ENCODE assay signal across 8 mouse cellular contexts in genomic region chr9:47733780-47734451, GRCm38 (mm10).
DNase-seq lines count a peak whose midpoint lies in the region; ATAC-seq lines count a peak whose summit lies in the region.

No protein-coding gene starts in this region.

- intact Hi-C loops in heart, postnatal 10 days (cut with DNase I): no loop called here

- ATAC-seq in forebrain, embryonic 14.5 days: no peak
- ATAC-seq in forebrain, embryonic 11.5 days (replicated peaks; ENCODE audit: low FRiP score): no peak
- no peak for ATAC-seq in liver, embryonic 13.5 days (ENCODE audit: low read depth)
- ATAC-seq in forebrain, embryonic 15.5 days (replicated peaks): no peak
- no peak for ATAC-seq in midbrain, embryonic 15.5 days (replicated peaks)

- no peak overlapping the region for H3K4me2 ChIP-seq in forebrain, embryonic 14.5 days (ENCODE audit: low read length)
- no peak overlapping the region for H3K4me2 ChIP-seq in forebrain, embryonic 11.5 days (ENCODE audit: low read depth, low read length, severe bottlenecking)
- no peak overlapping the region for H3K4me2 ChIP-seq in liver, embryonic 13.5 days
- no peak overlapping the region for H3K4me2 ChIP-seq in forebrain, embryonic 15.5 days (replicated peaks)
- no peak overlapping the region for H3K4me2 ChIP-seq in midbrain, embryonic 15.5 days

- H3K9me3 ChIP-seq in forebrain, embryonic 14.5 days (replicated peaks; ENCODE audit: control insufficient read depth, low read length): no peaks in the 10 kb centered on the region
- no peaks in the 10 kb centered on the region for H3K9me3 ChIP-seq in forebrain, embryonic 11.5 days (ENCODE audit: control insufficient read depth, low read length)
- H3K9me3 ChIP-seq in liver, embryonic 13.5 days (replicated peaks): no peaks in the 10 kb centered on the region
- H3K9me3 ChIP-seq in forebrain, embryonic 15.5 days: no peaks in the 10 kb centered on the region
- H3K9me3 ChIP-seq in midbrain, embryonic 15.5 days: no peaks in the 10 kb centered on the region

- no peaks in the 10 kb centered on the region for H3K27me3 ChIP-seq in forebrain, embryonic 14.5 days (replicated peaks; ENCODE audit: control insufficient read depth, insufficient read depth, low read length)
- no peaks in the 10 kb centered on the region for H3K27me3 ChIP-seq in forebrain, embryonic 11.5 days (ENCODE audit: control insufficient read depth, insufficient read depth, low read length)
- H3K27me3 ChIP-seq in liver, embryonic 13.5 days: no peaks in the 10 kb centered on the region
- no peaks in the 10 kb centered on the region for H3K27me3 ChIP-seq in forebrain, embryonic 15.5 days
- H3K27me3 ChIP-seq in midbrain, embryonic 15.5 days (replicated peaks): no peaks in the 10 kb centered on the region

- H3K9ac ChIP-seq in forebrain, embryonic 14.5 days (ENCODE audit: low read length): no peak overlapping the region
- H3K9ac ChIP-seq in forebrain, embryonic 11.5 days (ENCODE audit: low read length): no peak overlapping the region
- no peak overlapping the region for H3K9ac ChIP-seq in liver, embryonic 13.5 days
- no peak overlapping the region for H3K9ac ChIP-seq in forebrain, embryonic 15.5 days (replicated peaks)
- H3K9ac ChIP-seq in midbrain, embryonic 15.5 days: no peak overlapping the region

- H3K4me3 ChIP-seq in forebrain, embryonic 14.5 days (ENCODE audit: low read depth, low read length): no peak overlapping the region
- H3K4me3 ChIP-seq in forebrain, embryonic 11.5 days (ENCODE audit: low read depth, low read length): no peak overlapping the region
- no peak overlapping the region for H3K4me3 ChIP-seq in liver, embryonic 13.5 days (replicated peaks)
- H3K4me3 ChIP-seq in forebrain, embryonic 15.5 days: no peak overlapping the region
- no peak overlapping the region for H3K4me3 ChIP-seq in midbrain, embryonic 15.5 days

- H3K27ac ChIP-seq in forebrain, embryonic 14.5 days (ENCODE audit: low read depth, low read length): no peak overlapping the region
- H3K27ac ChIP-seq in forebrain, embryonic 11.5 days (ENCODE audit: low read depth, low read length): no peak overlapping the region
- H3K27ac ChIP-seq in liver, embryonic 13.5 days: no peak overlapping the region
- no peak overlapping the region for H3K27ac ChIP-seq in forebrain, embryonic 15.5 days (replicated peaks)
- no peak overlapping the region for H3K27ac ChIP-seq in midbrain, embryonic 15.5 days

- DNase-seq in forebrain, embryonic 14.5 days (ENCODE audit: low spot score): peak; percentile 46
- no peak for DNase-seq in forebrain, embryonic 11.5 days (ENCODE audit: low spot score)
- DNase-seq in liver, embryonic 13.5 days: peak; percentile 1
- no peak for DNase-seq in liver
- peak; percentile 2 to 8 for DNase-seq in heart, postnatal 10 days
- peak; percentile 18 to 48 for DNase-seq in natural killer cell, adult 2 months (ENCODE audit: low spot score in 2 of 2)

- peaks cover 15% of the 10 kb centered on the region for H3K4me1 ChIP-seq in forebrain, embryonic 14.5 days (ENCODE audit: control insufficient read depth, insufficient read depth, low read length)
- no peaks in the 10 kb centered on the region for H3K4me1 ChIP-seq in forebrain, embryonic 11.5 days (replicated peaks; ENCODE audit: control insufficient read depth, insufficient read depth, low read length)
- no peaks in the 10 kb centered on the region for H3K4me1 ChIP-seq in liver, embryonic 13.5 days (replicated peaks)
- peaks cover 40% of the 10 kb centered on the region for H3K4me1 ChIP-seq in forebrain, embryonic 15.5 days
- H3K4me1 ChIP-seq in midbrain, embryonic 15.5 days: peaks cover 33% of the 10 kb centered on the region

- H3K36me3 ChIP-seq in forebrain, embryonic 14.5 days (ENCODE audit: control insufficient read depth, insufficient read depth, low read length): no peaks in the 10 kb centered on the region
- no peaks in the 10 kb centered on the region for H3K36me3 ChIP-seq in forebrain, embryonic 11.5 days (ENCODE audit: control insufficient read depth, insufficient read depth, low read length)
- no peaks in the 10 kb centered on the region for H3K36me3 ChIP-seq in liver, embryonic 13.5 days
- H3K36me3 ChIP-seq in forebrain, embryonic 15.5 days: no peaks in the 10 kb centered on the region
- H3K36me3 ChIP-seq in midbrain, embryonic 15.5 days (replicated peaks): no peaks in the 10 kb centered on the region

- 69% methylated on average over 13 of the region's 13 CpGs for WGBS in forebrain, embryonic 14.5 days
- WGBS in forebrain, embryonic 11.5 days: 89% methylated on average over 13 of the region's 13 CpGs
- WGBS in liver, embryonic 13.5 days (ENCODE audit: insufficient replicate concordance): 42% methylated on average over 13 of the region's 13 CpGs
- 61% methylated on average over 13 of the region's 13 CpGs for WGBS in forebrain, embryonic 15.5 days
- WGBS in midbrain, embryonic 15.5 days: 86% methylated on average over 13 of the region's 13 CpGs

Comparison
In these comparisons a context has a peak if more than half of its experiments do, and no peak if none do; other contexts are left out.
1. DNase-seq: peak in forebrain, embryonic 14.5 days (single experiment), liver, embryonic 13.5 days (single experiment), heart, postnatal 10 days (2 of 2) and natural killer cell, adult 2 months (2 of 2); none in forebrain, embryonic 11.5 days (single experiment) and liver (single experiment).